Mouse (Mus musculus) olfactory bulb, adult 2 months (tissue): ENCODE measurements around the gene Dscam.

ENCODE experiments used
- CTCF ChIP-seq: fragments of 200-500 bp; IDR thresholded peaks from 2 replicates; pipeline ENCODE4 v1.5.1; 2012; ENCODE audit warnings: low read depth, mild to moderate bottlenecking, low read length, moderate library complexity; ENCODE audit not compliant: insufficient read depth
- POLR2A ChIP-seq: fragments of 200-500 bp; IDR thresholded peaks from 2 replicates; pipeline ENCODE4 v1.6.1; 2012; ENCODE audit warnings: mild to moderate bottlenecking, low read depth, low read length, moderate library complexity; ENCODE audit not compliant: insufficient read depth

- TF ChIP-seq CTCF (no peak), POLR2A (no peak)
These were observed 442.4 kb downstream of the Dscam start for GRCm38 (mm10) chr16:96727836-96728774.
